Mouse (Mus musculus) lung, postnatal 4 days (tissue): ENCODE measurements at regions not wholly inside any gene's neighbourhood (a gene's known extent, or its start where the extent isn't known, plus 50 kb on each side); places are given as distances from the start of the nearest gene placed in this dataset.

Experiments used
- DNase-seq, 2 experiments: peaks; one replicate each; pipeline ENCODE4 v3.0.0; 2021

- DNase-seq: no peak
Measured at GRCm38 (mm10) chrX:142552196-142552595, 129.0 kb upstream of the Tmem164 start.

DNA sequence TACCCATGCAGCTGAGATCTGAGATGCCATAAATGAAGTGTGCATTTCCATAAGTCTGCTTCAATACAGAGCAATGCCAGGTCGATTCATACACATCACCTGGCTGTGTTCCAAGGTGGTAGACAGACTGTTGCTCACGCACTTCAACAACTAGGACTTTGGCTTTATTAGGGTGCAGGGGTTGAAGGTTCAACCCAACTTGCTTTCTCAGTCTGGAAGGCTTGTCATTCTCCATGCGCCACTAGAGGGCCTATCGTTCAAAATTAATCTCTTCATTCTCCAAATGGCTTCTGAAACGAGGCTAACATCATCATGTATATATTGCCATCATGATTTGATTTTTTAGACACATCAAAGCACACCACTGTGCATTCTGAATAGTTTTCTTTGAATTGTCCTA, 127.0 kb upstream of the Tmem164 start:
- peak in 1 of 2 experiments; percentile 27 for DNase-seq

DNA sequence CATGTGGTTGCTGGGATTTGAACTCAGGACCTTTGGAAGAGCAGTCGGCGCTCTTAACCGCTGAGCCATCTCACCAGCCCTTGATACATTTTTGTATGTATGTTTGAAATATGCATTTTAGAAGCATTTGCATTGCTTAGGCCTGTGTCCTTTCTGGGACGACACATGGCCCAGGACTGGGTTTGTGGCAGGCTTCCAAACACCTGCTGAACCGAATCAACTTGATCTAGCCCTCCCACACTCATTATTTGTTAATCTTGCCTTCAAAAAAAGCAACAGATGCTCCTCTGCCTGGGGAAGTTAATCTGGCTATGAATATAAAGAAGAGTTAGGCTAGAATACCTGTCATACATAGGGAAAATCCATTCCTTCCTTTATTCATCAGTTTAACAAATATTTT, 123.7 kb upstream of the Tmem164 start:
- no peak for DNase-seq

DNA sequence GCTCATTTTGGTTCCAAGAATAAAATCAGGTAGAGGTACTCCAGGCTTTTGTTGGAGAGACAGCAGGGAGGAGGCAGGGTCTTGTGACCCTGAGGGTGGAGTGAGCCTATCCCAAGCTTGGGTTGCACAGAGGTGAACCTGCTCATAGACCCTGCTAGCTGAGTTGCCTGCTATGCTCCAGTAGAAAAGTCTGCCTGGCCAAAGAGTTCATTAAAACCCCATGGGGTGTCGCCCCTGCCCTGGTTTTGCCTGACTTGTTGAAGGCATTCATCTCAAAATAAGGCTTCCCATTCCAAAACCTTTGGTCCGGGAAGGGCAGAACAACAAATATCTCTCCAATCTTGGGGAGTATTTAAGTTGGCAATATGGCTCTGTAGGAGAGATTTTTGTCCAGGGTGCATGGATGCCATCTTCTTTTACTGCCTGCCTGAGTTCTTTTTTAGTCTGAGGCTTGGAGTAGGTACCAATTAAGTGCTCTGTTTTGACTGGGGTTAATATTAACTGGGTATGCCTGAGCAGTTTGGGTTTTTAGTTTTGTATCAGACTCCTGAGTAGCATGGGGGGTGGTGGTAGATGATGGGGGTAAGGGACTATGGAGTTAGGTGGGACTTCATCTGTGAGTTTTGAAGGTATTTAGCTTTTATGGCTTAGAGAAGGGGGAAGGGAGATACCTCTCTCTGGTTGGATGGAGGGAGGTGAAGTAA, 120.8 kb upstream of the Tmem164 start:
- DNase-seq: peak in 1 of 2 experiments; percentile 5

- DNase-seq: no peak
Measured at GRCm38 (mm10) chrX:142561788-142562187, 119.4 kb upstream of the Tmem164 start.

GRCm38 (mm10) chrX:142564186-142564585, 117.0 kb upstream of the Tmem164 start:
- DNase-seq: peak in 1 of 2 experiments; percentile 32

DNA sequence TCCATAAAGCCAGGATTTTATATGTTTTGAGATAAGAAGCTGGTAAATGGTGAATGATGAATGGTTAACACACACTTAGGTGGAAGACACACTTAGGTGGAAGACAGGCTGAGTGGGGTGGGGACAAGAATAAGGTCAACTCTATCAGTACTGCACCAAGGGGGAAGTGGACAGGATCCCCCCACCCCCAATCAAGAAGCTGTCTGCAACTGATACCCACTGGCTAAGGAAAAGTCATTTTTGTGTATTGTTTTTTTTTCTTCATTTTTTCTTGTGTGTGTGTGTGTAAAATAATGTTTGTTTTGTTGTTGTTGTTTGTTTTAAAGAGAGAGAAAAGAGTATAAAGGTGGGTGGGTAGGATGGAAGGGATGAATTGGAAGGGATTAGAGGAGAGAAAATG, 109.4 kb upstream of the Tmem164 start:
- no peak for DNase-seq

GRCm38 (mm10) chrX:142574022-142574421, 107.2 kb upstream of the Tmem164 start:
- no peak for DNase-seq

- no peak for DNase-seq
Measured at GRCm38 (mm10) chrX:142574945-142575710, 106.1 kb upstream of the Tmem164 start.

GRCm38 (mm10) chrX:142576127-142576526, 105.1 kb upstream of the Tmem164 start:
- no peak for DNase-seq

DNA sequence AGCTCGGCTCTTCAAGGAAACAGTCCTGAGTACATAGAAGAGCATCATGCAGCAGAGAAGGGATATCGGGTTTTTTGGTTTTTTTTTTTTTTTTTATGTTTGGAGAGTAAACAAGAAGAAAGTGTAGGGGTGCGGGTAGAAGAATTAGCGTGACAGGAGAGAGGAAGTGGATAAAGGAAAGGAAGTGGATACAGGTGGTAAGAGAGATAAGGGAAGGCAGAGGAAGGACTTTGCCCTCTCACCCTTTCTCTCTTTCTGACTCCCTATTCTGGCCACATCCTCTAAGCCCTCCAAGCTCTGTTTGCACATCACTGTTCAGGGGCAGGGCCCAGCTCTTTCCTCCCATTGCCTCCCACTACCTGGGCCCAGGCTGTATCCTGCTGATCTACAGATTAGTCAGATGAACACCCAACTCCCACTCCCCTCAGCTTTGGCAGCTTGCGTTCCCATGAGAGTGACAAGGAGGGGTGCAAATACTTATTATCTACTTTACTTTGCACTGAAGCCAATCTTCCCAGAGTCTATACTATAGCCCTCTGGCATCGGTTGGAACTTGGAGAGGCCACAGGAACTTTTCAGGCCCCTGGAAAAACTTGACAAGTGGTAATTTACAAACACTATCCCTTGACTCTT, 103.6 kb upstream of the Tmem164 start:
- DNase-seq: no peak

DNA sequence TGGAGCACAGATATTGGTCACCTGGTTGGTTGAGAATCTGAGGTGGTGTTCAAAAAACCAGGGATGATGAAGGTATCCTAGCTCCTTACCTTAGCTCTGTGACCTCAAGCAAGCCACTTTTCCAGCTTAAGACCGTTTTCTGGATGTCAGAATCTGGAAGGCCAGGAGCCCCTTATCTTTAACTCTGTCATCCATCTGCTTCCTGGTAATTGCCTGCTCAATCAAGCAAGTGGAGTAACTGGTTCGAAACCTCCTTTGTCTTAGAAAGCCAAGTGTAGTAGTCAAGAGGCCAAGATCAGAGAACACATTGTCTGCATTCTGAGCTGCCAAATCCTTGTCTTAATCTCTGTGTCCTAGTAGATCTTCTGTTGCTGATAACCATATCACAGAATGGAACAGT, 95.9 kb upstream of the Tmem164 start:
- DNase-seq: no peak

GRCm38 (mm10) chrX:142599377-142599776, 81.8 kb upstream of the Tmem164 start:
- DNase-seq: no peak

GRCm38 (mm10) chrX:142600782-142601181, 80.4 kb upstream of the Tmem164 start:
- no peak for DNase-seq

- DNase-seq: no peak
Measured at GRCm38 (mm10) chrX:142605088-142605487, 76.1 kb upstream of the Tmem164 start.

- no peak for DNase-seq
Measured at GRCm38 (mm10) chrX:142606595-142607205, 74.5 kb upstream of the Tmem164 start.

- no peak for DNase-seq
Measured at GRCm38 (mm10) chrX:142616189-142616872, 64.9 kb upstream of the Tmem164 start.

DNA sequence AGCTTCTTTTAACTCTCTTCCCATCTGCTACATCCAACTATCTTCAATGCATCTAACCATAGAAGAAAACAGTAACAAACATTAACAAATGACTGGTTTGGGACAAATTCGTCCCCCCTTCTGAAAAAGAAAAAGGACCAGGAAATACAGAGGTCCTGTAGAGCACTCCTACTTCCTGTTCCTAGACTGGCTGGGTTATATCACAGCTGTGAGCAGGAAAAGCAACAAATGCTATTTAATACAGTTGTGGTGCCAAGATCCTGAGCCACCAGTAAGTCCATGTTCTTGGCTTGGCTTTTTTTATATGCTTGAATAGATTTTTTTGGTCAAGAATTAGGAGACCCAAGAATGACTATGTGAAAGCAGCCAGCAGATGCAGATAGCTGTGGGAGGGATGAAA, 62.8 kb upstream of the Tmem164 start:
- DNase-seq: no peak

GRCm38 (mm10) chrX:142623359-142623758, 57.8 kb upstream of the Tmem164 start:
- no peak for DNase-seq

DNA sequence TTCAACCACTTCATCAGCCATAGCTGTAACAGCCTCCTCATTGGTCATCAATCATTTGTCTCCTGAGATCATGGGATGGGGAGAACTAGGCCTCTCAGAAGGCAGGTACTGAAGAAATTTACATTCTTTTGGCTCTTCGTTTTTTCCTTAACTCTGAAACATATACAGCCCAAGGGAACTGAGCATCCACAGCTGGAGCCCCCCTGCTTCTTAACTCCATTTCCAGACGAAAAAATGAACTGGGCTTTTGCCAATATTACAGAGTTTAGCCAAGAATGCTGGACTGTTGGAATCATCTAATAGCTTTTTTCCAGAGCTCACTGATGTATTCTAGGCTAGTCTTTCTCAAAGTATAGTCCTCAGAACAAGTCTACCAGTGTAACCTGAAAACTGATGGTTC, 57.3 kb upstream of the Tmem164 start:
- no peak for DNase-seq
